Mouse (Mus musculus): ENCODE measurements around the gene Sec61g.
"Not testable (repeated sequence)": the region's sequence is repeated elsewhere in the genome, so short reads cannot be mapped to it uniquely, and the experiment has no call there.

The Sec61g gene

DNA sequence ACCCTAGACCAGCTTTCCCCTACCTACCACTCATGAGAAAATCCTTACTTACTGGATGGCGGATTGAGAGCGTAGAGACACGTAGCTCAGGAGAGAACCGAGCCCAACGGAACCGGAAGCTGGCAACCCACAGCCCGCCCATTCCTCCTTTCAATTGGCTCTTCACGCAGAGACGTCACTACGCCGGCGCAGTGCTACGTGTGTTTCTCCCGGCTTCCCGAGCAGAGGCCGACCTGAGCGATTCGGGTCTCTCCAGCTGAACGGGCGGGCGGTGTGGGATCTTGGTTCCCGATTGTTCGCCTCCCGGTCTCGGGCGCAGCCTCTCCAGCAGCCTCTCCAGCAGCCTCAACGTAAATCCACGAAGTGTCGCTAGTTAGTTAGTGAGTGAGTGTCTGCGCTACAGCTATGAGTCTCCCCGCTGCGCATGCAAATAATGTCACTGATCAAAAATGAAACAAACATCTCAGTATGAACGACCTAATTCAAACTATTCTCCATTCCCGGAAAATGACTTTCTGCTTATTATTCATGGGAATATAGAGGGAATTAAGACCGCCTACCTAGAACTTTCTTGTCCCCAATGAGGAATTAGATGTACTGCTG lies at the start of gene Sec61g:
Sec61g (minus strand) TSS at position 433 of the 603 bp plus-strand sequence.
- DNase-seq (ENCODE audit: low read depth, low spot score) = peak; percentile 95

DNA sequence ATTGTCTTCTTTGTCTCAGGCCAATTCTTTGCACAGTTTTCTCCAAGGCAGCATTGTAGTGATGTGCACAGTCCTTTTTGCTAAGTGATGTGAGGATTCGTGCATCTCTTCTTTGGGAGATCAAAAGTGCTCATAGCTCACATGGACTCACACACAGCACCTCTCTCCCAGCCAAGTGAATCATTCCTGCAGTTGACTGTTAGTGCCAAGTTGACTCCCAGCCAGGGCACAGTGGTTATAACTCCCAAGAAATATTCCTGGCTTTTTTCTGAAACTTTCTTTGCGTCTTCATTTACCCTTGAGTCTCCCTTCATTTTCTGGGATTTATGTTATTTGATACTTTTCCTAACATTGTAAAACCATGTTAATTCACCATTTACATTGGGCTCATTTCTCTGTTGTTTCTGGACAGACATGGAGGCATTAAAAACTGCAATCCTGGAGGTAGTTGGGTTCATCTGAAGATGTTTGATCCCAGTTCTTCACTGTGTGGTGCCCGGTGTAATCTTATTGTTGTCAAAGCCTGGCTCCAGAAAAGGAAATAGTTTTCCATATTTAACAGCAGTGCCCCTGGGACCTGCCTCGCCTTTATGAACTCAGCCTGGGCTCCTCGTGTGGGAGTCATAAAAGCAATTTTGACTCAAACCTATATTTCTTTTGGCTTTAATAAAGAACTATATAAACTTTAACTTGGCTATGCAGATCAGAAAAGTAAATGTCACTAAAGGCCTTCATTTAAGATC lies 38.3 kb upstream of the Sec61g start:
- no peak for DNase-seq (ENCODE audit: low read depth, low spot score)

DNA sequence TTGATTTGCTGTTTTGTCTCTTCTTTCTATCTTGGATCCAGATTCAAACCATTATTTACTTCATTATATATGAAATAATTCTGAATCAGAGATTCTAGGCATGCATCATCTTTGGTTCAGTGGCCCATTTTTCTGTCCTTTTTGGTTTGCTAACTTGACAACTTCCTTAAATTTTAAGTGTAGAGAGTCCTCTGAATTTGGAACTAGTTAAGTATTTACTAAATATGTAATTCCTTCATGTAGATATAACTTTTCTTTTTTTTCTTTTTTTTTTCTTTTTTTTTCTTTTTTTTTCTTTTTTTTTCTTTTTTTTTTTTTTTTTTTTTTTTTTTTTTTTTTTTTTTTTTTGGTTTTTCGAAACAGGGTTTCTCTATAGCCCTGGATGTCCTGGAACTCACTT lies 29.1 kb upstream of the Sec61g start:
- DNase-seq (ENCODE audit: low read depth, low spot score) = no peak

DNA sequence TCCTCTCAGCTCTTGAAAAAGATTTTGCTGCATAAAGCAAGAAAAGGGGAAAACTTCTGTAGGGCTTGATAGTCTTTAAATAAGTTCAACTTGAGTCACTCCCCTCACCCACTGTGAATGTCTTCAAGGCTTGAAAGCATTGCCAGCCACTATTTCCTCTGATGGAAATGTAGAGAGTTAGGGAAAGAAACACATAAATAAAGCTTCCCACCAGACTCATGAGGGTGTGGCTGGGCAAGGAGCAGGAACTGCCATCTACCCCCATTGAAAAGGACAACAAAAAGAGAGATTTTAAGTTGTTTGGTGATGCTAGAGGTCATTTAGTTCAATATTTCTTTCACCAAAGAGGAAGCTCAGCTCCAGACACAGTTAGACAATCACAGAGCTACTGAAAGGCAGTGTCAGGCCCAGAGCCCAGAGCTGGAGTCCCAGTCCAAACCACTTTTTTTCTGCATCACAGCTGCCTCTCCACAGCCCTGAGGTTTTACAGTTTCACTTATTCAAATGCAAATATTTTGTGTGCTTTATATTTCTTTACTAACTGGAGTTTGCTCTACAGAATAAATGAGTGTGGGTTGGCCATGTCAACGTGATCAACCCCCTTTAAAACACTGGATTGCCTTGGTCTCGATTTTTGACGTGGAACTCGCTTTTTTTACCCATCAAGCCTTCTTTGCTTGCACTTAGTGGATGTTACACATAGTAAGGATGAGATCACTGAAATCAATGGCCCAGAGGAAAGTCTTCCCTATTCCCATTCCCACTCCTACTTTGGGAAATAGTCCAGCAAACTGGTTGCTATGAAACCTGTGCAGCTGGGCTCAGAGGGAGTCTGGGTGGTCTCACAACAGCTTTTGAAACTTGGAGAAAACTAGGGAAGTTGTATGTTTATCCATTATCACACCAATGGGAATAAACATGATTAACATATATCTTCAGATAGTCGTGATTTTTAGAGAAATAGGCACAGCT lies 26.6 kb upstream of the Sec61g start:
- DNase-seq (ENCODE audit: low read depth, low spot score) = peak; percentile 39

DNA sequence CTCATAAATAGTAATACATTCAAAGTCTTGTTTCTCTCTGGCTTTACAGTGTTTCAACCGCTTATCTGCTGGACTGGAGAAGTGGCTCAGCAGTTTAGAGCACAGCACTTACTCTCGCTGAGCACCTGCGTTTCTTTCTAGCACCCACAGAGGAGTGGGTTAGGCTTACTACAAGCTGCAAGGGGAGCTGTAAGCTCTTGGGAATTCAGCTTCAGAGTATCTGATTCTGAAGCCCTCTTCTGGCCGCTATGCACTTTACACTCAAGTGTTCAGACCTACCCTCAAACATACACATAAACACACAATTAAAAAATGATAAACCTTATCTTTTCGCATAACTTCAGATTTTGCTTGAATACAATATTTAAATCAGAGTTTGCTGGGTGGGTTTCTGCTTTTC lies 24.6 kb upstream of the Sec61g start:
- peak; percentile 75 for DNase-seq (ENCODE audit: low read depth, low spot score)

DNA sequence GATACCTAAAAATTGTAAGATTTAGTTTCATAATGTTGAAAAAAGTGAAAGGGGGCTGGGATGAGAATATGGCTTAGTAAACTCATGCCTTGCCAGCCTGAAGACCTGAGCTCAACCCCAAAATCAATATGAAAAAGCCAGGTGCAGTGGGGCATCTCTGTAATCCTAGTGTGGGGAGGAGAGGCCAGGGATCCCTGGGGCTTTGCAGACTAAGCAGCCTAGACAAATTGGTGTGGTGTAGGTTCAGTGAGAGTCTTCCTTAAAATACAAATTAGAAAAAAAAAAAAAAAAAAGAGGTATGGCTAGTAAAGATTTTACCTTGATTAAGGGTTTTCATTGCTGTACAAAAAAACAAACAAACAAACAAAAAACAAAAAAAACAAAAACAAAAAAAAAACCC lies 20.6 kb upstream of the Sec61g start:
- DNase-seq (ENCODE audit: low read depth, low spot score) = no peak

DNA sequence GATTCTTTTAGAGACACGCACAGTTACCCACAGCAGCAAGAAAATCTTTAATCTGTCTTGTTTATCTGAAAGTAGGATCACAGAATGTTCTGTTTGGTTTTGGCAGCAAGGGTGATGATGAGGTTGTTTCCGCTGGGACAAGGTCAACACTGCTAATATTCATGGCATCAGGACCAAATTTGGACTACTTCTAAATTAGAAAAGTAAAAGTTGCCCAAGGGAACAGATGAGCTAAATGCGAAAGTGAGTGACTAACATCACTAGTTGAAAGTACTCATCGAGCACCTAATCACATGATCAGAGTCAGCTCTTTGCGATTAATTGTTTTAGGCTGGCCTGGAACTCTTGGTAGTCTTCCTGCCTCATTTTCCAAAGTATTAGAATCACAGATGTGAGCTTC lies 20.1 kb upstream of the Sec61g start:
- no peak for DNase-seq (ENCODE audit: low read depth, low spot score)

DNA sequence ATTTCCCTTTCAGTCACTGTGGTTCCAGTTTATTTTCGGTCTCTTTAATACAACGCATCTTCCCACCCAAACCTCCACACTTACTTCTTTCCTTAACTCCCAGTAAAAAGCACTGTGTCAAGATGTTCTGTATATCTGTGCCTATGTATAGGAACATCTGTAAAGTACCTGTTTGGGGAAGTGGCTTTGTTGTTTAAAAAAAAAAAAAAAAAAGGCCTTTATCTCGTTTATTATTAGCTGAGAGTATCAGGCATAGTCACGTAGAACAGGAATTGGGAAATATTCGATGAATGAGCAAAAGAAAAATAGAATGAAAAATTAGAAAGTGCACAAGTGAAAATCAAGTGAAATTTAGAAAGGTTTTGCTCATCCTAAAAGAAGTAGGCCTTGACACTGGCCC lies 19.5 kb upstream of the Sec61g start:
- DNase-seq (ENCODE audit: low read depth, low spot score) = no peak

DNA sequence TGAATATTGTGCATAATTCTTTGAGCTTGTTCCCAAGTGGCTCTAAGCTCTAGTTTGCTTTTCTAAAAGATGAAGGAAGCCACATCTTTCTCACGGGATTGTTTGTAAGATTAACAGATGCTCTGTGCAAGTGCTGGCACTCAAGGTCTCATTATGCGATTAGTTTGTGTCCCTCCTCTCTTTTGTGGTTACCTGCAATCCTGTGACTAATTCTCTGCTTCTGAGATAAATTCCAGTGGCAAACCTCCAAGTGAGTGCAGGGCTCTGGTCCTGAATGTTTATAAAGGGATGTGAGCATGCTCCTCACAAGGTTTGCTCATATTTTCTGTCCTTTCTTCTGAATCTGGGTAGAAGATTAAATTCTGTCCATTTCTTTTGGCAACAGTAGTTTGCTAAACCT lies 18.2 kb upstream of the Sec61g start:
- peak; percentile 37 for DNase-seq (ENCODE audit: low read depth, low spot score)

DNA sequence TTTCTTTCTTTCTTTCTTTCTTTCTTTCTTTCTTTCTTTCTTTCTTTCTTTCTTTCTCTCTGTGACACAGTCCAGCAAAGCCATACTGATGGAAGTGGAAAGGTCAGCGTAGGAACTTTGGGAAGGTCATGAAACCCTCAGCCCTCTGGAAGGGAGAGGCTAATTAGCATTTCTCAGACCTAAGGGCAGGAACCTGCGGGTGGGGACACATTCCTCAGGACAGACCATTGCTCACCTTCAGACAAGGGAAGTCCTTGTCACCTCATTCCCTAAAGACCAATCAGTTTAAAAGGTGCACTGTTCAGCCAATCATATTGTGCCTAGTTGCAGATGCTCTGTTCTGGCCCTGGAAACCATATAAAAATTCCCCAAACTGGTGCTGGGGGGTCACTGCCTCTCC lies 17.4 kb upstream of the Sec61g start:
- peak; percentile 93 for DNase-seq (ENCODE audit: low read depth, low spot score)

DNA sequence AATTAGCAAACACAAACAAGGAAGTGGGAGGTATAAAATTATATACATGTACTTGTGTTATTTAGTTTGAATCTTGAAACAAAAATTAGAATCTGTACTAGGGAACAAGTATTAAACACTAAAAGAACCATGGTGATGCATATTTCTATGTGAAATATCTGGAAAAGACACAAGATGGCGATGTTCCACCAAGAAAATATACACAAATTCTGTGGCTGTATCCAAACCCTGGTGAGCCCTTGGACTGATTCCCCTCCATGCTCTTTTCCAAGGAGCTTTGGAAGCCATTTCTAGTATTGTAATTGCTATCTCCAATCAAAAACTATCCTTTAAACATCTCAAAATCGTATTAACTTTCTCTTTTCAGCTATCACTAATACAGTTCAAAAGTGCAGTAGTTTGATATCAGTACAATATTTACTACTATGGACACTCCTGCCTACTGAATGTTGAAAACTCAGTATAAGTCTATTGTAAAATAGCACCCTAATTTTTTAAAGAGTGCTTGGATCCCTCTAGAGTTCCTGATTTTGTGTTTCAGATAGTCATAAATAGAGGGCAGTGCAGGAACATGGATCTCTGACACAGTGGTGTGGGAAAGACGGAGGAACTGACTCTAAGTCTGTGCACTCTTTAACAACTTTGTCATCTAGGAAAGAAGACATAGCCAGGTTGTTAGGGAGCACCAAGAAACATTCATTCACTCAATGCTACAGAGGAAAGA lies 16.8 kb upstream of the Sec61g start:
- peak; percentile 84 for DNase-seq (ENCODE audit: low read depth, low spot score)

DNA sequence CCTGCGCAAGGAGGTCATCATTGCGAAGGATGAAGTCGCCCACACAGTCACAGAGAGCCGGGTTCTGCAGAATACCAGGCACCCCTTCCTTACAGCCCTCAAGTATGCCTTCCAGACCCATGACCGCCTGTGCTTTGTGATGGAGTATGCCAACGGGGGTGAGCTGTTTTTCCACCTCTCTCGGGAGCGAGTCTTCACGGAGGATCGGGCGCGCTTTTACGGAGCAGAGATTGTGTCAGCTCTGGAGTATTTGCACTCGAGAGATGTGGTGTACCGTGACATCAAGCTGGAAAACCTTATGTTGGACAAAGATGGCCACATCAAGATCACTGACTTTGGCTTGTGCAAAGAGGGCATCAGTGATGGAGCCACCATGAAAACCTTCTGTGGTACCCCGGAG lies 6.8 kb upstream of the Sec61g start:
- not testable (repeated sequence) for DNase-seq (ENCODE audit: low read depth, low spot score)

DNA sequence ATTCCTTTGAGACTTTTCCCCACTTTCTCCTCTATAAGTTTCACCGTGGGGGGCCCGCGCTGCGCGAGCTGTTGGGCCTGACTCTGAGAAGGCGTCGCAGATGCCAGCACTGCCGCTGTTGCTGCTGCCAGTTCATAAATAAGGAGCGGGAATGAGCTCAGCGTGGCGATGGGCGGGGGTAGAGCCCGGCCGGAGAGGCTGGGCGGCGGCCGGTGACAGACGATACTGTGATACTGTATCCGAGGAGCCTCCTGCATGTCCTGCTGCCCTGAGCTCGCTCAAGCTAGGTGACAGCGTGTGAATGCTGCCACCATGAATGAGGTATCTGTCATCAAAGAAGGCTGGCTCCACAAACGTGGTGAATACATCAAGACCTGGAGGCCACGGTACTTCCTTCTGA lies 5.9 kb upstream of the Sec61g start:
- DNase-seq (ENCODE audit: low read depth, low spot score) = peak; percentile 11

DNA sequence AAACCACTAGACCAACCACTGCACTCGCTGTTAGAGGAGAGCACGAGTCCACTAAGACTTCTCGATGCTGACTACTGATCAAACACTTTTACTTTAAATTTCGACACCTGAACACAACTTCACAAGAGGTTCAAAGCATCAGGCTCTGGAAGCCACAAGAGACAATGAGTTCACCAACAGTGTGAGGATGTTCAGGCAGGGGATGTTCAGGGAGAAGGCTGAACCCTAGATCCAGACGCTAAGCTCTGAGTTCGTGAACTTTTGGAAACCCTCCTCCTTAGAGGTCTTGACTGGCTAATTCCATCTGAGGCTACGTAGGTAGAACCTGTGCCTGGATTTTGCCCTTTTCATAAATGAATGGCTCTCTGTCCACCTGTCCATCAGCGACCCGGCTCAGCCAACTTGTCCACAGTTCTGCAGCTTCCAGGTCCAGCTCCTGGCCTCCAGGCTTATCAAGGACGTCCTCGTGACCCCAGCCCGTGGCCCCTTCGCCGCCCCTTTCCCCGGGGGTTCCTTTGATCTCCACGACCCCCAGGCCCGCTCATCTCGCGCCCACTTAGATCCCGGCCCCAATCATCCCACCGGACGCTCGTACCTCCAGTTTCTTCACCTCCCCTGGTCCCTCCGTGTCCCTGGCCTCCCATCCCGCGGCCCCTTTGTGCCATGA lies 766 bp downstream of the Sec61g start:
- DNase-seq (ENCODE audit: low read depth, low spot score) = peak; percentile 23

DNA sequence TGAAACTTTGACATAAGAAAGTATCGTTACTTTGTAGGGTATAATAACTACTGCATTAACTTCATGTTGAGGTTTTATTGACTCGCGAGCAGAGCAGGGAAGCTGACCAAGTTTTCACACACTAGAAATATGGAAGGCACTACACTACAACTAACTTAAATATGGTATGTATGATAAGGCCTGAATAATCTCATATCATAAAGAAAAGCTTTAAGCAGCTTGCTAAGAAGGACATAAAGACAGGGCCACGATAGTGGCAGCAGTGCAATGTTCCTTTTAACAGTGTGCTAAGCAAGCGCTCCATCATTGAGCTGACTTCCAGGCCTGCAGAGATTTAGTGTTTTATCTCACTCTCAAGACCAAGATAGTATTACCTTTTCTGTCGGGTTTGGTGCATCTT lies 2.3 kb downstream of the Sec61g start:
- DNase-seq (ENCODE audit: low read depth, low spot score) = no peak

DNA sequence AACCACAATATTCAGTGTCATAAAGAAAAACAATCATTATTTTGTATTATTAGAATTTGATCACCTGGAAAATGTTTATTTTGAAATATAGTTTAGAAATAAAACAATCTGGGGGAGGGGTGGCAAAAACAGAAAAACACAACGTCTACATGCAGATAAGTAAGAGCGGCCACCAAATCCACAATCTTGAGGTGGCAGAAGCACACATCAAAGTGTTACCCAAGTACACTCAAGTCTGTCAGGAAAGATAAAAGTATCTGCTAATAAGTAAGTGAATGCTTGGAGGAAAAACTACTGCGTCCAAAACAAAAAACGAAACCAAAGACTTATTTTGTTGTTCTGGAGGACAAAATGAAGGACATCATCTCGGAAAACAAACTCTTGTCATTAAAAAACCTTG lies 5.1 kb downstream of the Sec61g start:
- DNase-seq (ENCODE audit: low read depth, low spot score) = no peak

DNA sequence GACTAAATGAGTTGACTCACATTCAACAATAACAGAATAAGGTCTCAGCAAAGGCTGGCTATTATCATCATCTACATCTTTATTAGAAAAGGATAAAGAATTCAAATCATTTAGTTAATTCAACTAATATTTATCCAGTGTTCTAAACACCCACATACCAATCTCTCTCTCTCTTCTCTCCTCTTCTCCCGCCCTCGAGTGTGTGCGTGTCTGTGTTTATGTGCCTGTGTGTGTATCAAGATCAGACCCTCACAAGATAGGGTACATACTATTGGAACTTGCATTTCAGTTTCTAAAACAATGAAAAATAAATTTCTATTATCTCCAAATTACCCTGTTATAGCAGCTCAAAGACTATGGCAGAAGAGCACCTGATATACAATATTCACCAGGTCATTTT lies 5.5 kb downstream of the Sec61g start:
- DNase-seq (ENCODE audit: low read depth, low spot score) = no peak

DNA sequence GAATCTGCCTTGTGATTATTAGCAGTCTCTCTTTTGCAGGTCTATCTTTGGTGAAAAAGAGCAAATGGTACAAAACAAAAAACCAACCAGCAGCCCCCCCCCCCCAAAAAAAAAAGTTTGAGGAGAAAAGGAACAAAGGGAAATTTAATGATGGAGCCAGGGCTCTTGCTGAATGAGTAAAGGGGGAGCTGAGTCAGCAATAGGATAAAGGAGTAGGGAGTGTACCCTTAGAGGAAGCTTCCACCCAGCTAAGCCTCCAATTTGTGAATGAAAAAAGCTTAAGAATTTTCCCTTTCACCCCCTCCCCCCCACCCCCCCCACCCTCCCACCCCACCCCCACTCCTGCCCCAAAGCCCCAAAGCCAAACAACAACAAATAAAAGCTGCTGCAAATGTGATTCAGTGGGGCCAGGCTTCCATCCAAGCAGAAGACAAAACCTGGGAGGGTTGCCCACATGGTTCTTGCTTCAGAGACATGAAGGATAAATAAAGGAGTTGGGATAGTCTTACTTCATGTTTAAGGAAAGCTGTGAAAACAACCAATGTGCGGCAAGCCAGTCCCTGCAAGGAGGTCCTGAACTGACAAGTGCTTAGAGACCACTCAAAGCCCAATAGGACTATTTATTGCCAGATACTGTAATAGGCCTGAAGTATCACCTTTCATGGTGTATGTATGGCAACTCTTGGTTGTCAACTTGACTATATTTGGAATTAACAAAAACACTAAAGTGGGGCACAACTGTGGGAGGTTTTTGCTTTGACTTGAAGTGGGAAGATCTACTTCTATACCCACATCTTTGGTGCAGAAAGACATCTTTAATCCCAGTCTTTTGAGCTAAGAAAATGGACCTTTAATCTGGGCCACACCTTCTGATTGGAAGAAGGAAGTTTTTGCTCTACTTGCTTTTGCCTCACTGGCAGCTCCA lies 9.3 kb downstream of the Sec61g start:
- DNase-seq (ENCODE audit: low read depth, low spot score) = peak; percentile 93
